Mouse (Mus musculus): Measurements from ENCODE around the gene Myf6. TPM values are rescaled to one million over a fixed set of nuclear protein-coding genes. Genes with fewer than 3 reads are reported as not detected.

Myf6 gene
- total and polyA plus RNA-seq, 2 experiments from 2014 or later: not detected

DNA sequence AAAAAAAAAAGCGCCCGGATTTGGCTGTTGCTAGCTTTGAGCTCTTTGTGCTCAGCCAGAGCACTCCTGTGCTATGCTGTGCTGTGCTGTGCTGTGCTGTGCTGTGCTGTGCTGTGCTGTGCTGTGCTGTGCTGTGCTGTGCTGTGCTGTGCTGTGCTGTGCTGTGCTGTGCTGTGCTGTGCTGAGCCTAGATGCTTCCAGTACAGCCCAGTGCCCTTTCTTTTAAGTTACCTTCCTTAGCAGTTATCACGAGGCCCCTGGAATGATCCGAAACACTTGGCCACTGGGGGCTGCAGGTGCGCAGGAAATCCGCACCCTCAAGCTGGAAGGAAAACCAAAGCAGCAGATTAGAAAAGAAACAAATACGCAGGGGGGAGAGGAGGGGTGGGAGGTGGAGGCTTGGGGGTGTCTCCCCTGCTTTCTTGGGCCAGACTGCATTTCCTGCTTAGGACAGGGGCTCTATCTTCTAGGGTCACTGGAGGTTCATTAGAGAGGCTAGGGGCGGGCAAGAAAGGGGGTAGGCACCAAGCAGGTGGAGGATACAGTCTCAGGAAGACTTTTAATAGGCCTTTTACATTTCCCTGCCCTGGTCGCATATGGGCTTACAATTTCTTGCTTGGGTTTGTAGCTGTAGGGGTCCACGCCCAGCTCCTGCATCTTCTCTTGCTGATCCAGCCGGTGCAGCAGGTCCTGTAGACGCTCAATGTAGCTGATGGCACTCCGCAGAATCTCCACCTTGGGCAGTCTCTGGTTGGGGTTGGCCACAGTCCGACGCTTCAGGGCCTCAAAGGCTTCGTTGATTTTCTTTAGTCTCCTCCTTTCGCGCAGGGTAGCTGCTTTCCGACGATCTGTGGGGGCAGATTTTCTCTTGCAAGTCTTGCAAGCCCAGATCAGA, 710 bp downstream of the Myf6 start:
- WGBS: 51% methylated on average over 20 of the region's 20 CpGs
- 0 out of 2 replicates have a peak, but pooled peaks cover under 1% of the 10 kb centered on the region for H3K4me1 ChIP-seq (ENCODE audit: control insufficient read depth, insufficient read depth)
- H3K9me3 ChIP-seq (replicated peaks; ENCODE audit: control insufficient read depth, low read length): no peaks in the 10 kb centered on the region
- H3K4me3 ChIP-seq (ENCODE audit: low read depth, low read length): peak overlapping the region; percentile 39
- DNase-seq (ENCODE audit: low spot score) (no peak), ATAC-seq (ENCODE audit: insufficient read depth, low read depth) (no peak)
- TF ChIP-seq CTCF (IDR thresholded peaks at IDR 0.05; ENCODE audit: low read depth) (no peak), EP300 (IDR thresholded peaks at IDR 0.05; ENCODE audit: low read depth) (no peak)
- no peaks in the 10 kb centered on the region for H3K36me3 ChIP-seq (replicated peaks; ENCODE audit: control insufficient read depth, insufficient read depth, low read length)
- peak overlapping the region; percentile 53; the same call in 1 of the 2 replicates for H3K9ac ChIP-seq (replicated peaks; ENCODE audit: low read depth, low read length)
- no peaks in the 10 kb centered on the region for H3K27me3 ChIP-seq (ENCODE audit: control insufficient read depth, insufficient read depth, low read length)
- H3K4me2 ChIP-seq (ENCODE audit: low read depth, low read length): peak overlapping the region; percentile 63
- H3K27ac ChIP-seq (ENCODE audit: low read depth): no peak overlapping the region

- Histone ChIP-seq H3K4me2 (ENCODE audit: low read depth, low read length) (peak overlapping the region; percentile 63), H3K36me3 (replicated peaks; ENCODE audit: control insufficient read depth, insufficient read depth, low read length) (no peaks in the 10 kb centered on the region), H3K9ac (replicated peaks; ENCODE audit: low read depth, low read length) (peak overlapping the region; percentile 53; the same call in 1 of the 2 replicates), H3K9me3 (replicated peaks; ENCODE audit: control insufficient read depth, low read length) (no peaks in the 10 kb centered on the region), H3K27ac (ENCODE audit: low read depth) (no peak overlapping the region; the same call in 1 of the 2 replicates), H3K4me1 (ENCODE audit: control insufficient read depth, insufficient read depth) (no peaks in the 10 kb centered on the region), H3K4me3 (ENCODE audit: low read depth, low read length) (peak overlapping the region; percentile 39), H3K27me3 (ENCODE audit: control insufficient read depth, insufficient read depth, low read length) (no peaks in the 10 kb centered on the region)
- TF ChIP-seq EP300 (IDR thresholded peaks at IDR 0.05; ENCODE audit: low read depth) (no peak), CTCF (IDR thresholded peaks at IDR 0.05; ENCODE audit: low read depth) (no peak)
- ATAC-seq (ENCODE audit: insufficient read depth, low read depth) (no peak), DNase-seq (ENCODE audit: low spot score) (no peak)
- WGBS: 33% methylated on average over 18 of the region's 18 CpGs
Measured at GRCm38 (mm10) chr10:107492867-107493579, 1.5 kb downstream of the Myf6 start.

DNA sequence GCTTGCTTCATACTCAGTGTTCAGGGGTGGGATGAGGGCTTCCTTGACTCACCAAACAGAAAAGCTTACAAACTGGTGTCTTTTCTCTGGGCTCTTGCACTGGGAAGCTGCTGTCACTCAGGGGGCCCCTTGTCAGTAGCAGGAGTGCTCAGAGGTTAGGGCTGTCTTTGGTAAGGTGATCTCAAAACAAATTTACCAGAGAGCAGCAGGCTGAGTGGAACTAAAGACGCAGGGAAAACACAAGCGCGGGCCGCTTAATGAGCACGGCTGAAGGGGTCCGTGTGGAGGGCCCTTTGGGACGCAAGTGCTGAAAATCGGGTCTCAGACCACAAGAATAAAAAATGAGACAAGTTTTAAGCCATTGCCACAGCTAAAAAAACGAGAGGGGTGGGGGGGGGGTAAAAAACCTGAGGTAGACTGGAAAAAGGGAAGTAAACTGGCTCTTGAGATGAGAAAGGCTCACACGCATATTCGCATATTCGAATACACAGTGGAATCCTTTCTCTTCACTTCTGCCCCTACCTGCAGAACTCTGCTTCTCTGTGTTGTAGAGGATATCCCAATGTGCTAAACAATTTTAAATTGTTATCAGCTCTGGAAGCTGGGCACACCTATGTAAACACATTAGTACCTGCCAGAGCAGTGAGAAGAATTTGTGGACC, 5.8 kb downstream of the Myf6 start:
- Histone ChIP-seq H3K36me3 (replicated peaks; ENCODE audit: control insufficient read depth, insufficient read depth, low read length) (no peaks in the 10 kb centered on the region), H3K27me3 (ENCODE audit: control insufficient read depth, insufficient read depth, low read length) (no peaks in the 10 kb centered on the region), H3K4me3 (ENCODE audit: low read depth, low read length) (no peak overlapping the region), H3K27ac (ENCODE audit: low read depth) (no peak overlapping the region), H3K9ac (replicated peaks; ENCODE audit: low read depth, low read length) (no peak overlapping the region), H3K4me2 (ENCODE audit: low read depth, low read length) (0 out of 2 replicates have a peak overlapping the region, but pooled peaks have one; percentile 2), H3K4me1 (ENCODE audit: control insufficient read depth, insufficient read depth) (no peaks in the 10 kb centered on the region), H3K9me3 (replicated peaks; ENCODE audit: control insufficient read depth, low read length) (no peaks in the 10 kb centered on the region)
- DNase-seq (ENCODE audit: low spot score) (no peak), ATAC-seq (ENCODE audit: insufficient read depth, low read depth) (no peak)
- 40% methylated on average over 12 of the region's 12 CpGs for WGBS
- TF ChIP-seq CTCF (IDR thresholded peaks at IDR 0.05; ENCODE audit: low read depth): no peak
- TF ChIP-seq EP300 (IDR thresholded peaks at IDR 0.05; ENCODE audit: low read depth): no peak

DNA sequence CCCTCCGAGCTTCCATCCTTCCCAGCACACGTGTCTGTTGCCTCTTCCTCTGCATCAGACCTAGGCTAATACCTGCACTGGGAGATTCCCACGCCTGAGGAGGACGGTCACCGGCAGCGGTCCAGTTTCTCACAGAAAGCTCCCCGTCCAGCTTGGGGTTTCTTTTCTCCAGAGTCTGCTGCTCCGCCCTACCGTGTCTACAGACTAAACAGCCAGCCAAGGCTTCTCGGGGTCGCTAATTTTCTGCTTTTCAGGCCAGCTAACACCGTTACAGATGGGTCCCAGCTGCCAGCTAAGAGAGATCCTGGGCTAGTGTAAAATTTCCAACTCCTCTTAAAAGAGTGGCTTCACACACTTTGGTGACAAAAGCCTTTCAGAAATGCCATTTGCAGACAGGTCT, 7.8 kb downstream of the Myf6 start:
- no peak for TF ChIP-seq CTCF (IDR thresholded peaks at IDR 0.05; ENCODE audit: low read depth)
- no peak for TF ChIP-seq EP300 (IDR thresholded peaks at IDR 0.05; ENCODE audit: low read depth)
- H3K4me1 ChIP-seq (ENCODE audit: control insufficient read depth, insufficient read depth): no peaks in the 10 kb centered on the region
- no peak overlapping the region for H3K4me3 ChIP-seq (ENCODE audit: low read depth, low read length)
- H3K4me2 ChIP-seq (ENCODE audit: low read depth, low read length): no peak overlapping the region
- H3K9ac ChIP-seq (replicated peaks; ENCODE audit: low read depth, low read length): no peak overlapping the region
- ATAC-seq (ENCODE audit: insufficient read depth, low read depth) (no peak), DNase-seq (ENCODE audit: low spot score) (no peak)
- H3K27me3 ChIP-seq (ENCODE audit: control insufficient read depth, insufficient read depth, low read length): no peaks in the 10 kb centered on the region
- 65% methylated on average over 12 of the region's 12 CpGs for WGBS
- H3K9me3 ChIP-seq (replicated peaks; ENCODE audit: control insufficient read depth, low read length): no peaks in the 10 kb centered on the region
- no peak overlapping the region for H3K27ac ChIP-seq (ENCODE audit: low read depth)
- H3K36me3 ChIP-seq (replicated peaks; ENCODE audit: control insufficient read depth, insufficient read depth, low read length): no peaks in the 10 kb centered on the region

- ATAC-seq (ENCODE audit: insufficient read depth, low read depth) (no peak), DNase-seq (ENCODE audit: low spot score) (no peak)
- Histone ChIP-seq H3K36me3 (replicated peaks; ENCODE audit: control insufficient read depth, insufficient read depth, low read length) (no peaks in the 10 kb centered on the region), H3K9ac (replicated peaks; ENCODE audit: low read depth, low read length) (no peak within 1 kb of the TSS), H3K9me3 (replicated peaks; ENCODE audit: control insufficient read depth, low read length) (no peaks in the 10 kb centered on the region), H3K4me3 (ENCODE audit: low read depth, low read length) (no peak within 1 kb of the TSS), H3K4me2 (ENCODE audit: low read depth, low read length) (no peak within 1 kb of the TSS), H3K4me1 (ENCODE audit: control insufficient read depth, insufficient read depth) (no peaks in the 10 kb centered on the region), H3K27me3 (ENCODE audit: control insufficient read depth, insufficient read depth, low read length) (no peaks in the 10 kb centered on the region), H3K27ac (ENCODE audit: low read depth) (no peak within 1 kb of the TSS)
- TF ChIP-seq EP300 (IDR thresholded peaks at IDR 0.05; ENCODE audit: low read depth): no peak
- no peak for TF ChIP-seq CTCF (IDR thresholded peaks at IDR 0.05; ENCODE audit: low read depth)
- WGBS: 72% methylated on average over 8 of the region's 8 CpGs
Measured at GRCm38 (mm10) chr10:107485870-107486269, 8.7 kb downstream of the Myf6 start, which contains the start of gene Myf5. TSS of gene Myf5 (minus strand) at chr10:107486134.

Measured in heart, postnatal 0 days (tissue).